Mouse (Mus musculus) gonadal fat pad, adult 2 months (tissue): Measurements from ENCODE around the gene Cant1. TPM values are rescaled to one million over a fixed set of nuclear protein-coding genes. Genes with fewer than 3 reads are reported as not detected.

Source experiments
- DNase-seq: peaks from one replicate; pipeline ENCODE4 v3.0.0-alpha.2; 2012; ENCODE audit warnings: low read depth
- polyA plus RNA-seq: library from polyadenylated mRNA; depleted of rRNA; stranded (reverse); fragments of >200 nt; gene quantifications from 2 replicates; pipeline ENCODE4 v1.2.3, GENCODE M21; 2012

Gene Cant1
- polyA plus RNA-seq, 1 experiment = 54.7 TPM

GRCm38 (mm10) chr11:118430291-118430885 is 11.5 kb upstream of the Cant1 start:
- DNase-seq = no peak

- no peak for DNase-seq
These were observed 10.2 kb upstream of the Cant1 start for GRCm38 (mm10) chr11:118428944-118429709.

- no peak for DNase-seq
These were observed 9.6 kb upstream of the Cant1 start for GRCm38 (mm10) chr11:118428460-118428868.

- no peak for DNase-seq
These were observed 9.1 kb upstream of the Cant1 start, which contains the start of gene C1qtnf1 for GRCm38 (mm10) chr11:118427986-118428385. Gene C1qtnf1 (plus strand): TSS chr11:118428203.

- no peak for DNase-seq
These were observed 8.4 kb upstream of the Cant1 start for GRCm38 (mm10) chr11:118427266-118427779.

- DNase-seq = no peak
These were observed 7.9 kb upstream of the Cant1 start for GRCm38 (mm10) chr11:118426765-118427164.

GRCm38 (mm10) chr11:118424621-118425335 is 5.9 kb upstream of the Cant1 start:
- no peak for DNase-seq

- DNase-seq = no peak
These were observed 4.5 kb upstream of the Cant1 start for GRCm38 (mm10) chr11:118423266-118423971.

GRCm38 (mm10) chr11:118420261-118420660 is 1.4 kb upstream of the Cant1 start:
- DNase-seq = no peak

GRCm38 (mm10) chr11:118418442-118418833 is 448 bp downstream of the Cant1 start:
- DNase-seq = no peak

- DNase-seq = no peak
These were observed 1.4 kb downstream of the Cant1 start for GRCm38 (mm10) chr11:118417496-118417895.

- DNase-seq = no peak
These were observed 2.8 kb downstream of the Cant1 start for GRCm38 (mm10) chr11:118416046-118416445.

- no peak for DNase-seq
These were observed 3.3 kb downstream of the Cant1 start for GRCm38 (mm10) chr11:118415630-118416029.

- no peak for DNase-seq
These were observed 4.6 kb downstream of the Cant1 start for GRCm38 (mm10) chr11:118414270-118414669.

GRCm38 (mm10) chr11:118413055-118413454 is 5.8 kb downstream of the Cant1 start:
- DNase-seq = no peak

- DNase-seq = no peak
These were observed 6.3 kb downstream of the Cant1 start for GRCm38 (mm10) chr11:118412601-118413000.

GRCm38 (mm10) chr11:118411271-118411670 is 7.6 kb downstream of the Cant1 start:
- DNase-seq = no peak

- no peak for DNase-seq
These were observed 8.4 kb downstream of the Cant1 start for GRCm38 (mm10) chr11:118410479-118410878.

- no peak for DNase-seq
These were observed 8.8 kb downstream of the Cant1 start for GRCm38 (mm10) chr11:118410073-118410444.

GRCm38 (mm10) chr11:118409106-118410072 is 9.5 kb downstream of the Cant1 start:
- no peak for DNase-seq
